Mouse (Mus musculus) frontal cortex, postnatal 14 days (tissue): ENCODE measurements at regions not wholly inside any gene's neighbourhood (a gene's known extent, or its start where the extent isn't known, plus 50 kb on each side); places are given as distances from the start of the nearest gene placed in this dataset.

Source experiments
- DNase-seq, 2 experiments: peaks; one replicate each; pipeline ENCODE4 v3.0.0; 2022; ENCODE audit warnings: low spot score in 2 of 2

DNA sequence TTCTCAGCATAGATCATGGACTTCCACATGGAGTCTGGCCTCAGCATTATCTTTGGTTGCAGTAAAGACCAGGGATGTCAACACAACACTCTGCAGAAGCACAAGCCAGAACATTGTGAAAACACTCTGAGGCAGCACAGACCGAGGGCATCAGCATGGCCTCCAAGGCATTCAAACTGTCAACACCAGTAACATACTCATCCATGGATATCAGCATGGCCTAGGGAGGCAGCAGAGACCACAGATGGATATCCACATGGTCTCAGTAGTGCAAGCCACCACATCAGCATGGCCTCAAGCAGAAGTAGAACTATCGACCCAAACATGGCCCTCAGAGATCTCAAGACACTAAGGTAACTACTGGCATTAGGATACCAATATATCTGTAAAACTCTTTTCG is 935.8 kb downstream of the Slitrk1 start:
- DNase-seq, result no peak

DNA sequence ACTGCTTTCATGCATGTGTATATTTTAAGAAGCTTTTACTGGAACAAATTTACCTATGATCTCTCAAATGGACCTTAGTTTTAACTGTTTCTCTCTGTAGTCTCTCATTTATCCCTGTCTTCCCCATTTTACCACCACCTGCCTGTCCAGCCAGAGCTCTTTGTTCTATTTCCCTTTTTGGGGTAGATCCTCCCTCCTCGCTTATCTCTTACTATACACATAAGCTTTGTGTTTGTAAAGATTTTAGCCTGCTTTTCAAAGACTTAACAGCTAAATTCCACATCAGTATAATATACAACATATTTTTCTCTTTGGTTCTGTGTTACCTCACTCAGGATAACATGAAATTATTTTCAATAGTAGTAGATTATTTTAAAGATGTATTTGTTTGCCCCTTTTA is 961.9 kb downstream of the Slitrk1 start:
- no peak for DNase-seq

GRCm38 (mm10) chr14:107903717-107904116 is 1010.2 kb downstream of the Slitrk1 start:
- no peak for DNase-seq

DNA sequence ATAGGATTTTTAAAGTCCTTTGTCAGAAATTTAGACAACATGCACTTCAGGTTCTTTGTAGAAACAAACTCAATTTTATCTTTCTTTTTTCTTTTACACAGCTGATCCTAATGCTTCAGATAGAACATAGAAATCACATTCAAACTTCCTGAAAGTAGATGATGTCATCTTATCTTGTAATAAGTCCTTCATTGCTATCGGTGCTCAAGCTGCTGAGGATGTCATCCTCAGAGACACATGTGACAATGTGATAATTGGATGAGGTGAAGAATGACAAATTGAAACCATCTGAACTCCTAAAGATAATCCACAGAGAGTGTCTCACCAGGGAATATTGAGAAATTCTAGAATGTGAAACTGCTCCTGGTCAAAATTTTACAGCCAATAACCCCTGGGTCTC is 1012.1 kb downstream of the Slitrk1 start:
- DNase-seq, result no peak

DNA sequence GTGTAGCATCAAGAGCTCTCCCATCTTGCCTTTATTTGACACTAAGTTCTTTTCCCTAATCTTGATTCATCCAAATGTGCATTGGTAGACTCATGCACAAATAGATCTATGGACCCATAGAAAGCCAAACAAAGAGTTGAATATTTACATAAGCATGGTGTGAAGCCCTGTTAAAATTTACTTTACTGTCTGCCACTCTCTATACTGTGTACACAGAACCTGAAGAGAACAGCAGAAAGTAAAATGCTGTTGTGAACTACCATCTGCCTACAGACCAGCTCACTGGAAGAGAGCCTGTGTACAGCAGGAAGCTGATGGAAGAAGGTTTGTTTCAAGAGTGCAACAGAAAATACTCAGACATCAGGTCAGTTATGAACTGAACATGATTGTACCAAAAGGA is 1053.1 kb downstream of the Slitrk1 start:
- no peak for DNase-seq

DNA sequence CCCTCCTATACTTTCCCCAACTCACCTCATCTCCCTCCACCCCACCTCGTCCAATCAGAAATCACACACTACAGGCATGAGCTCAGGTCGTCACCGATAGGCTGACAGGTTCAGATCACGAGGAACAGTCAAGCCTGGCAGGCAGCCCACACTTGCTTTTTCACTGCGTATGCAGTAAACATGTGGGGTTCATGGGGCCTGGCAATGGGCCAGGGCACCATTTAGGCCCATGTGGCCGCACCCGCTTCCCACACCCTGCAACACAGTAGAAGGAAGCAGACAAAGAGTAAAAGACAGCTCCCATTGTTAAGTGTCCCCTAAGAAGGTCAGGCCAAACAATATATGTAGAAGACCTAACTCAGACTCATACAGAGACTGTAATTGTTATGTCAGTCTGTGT is 1064.3 kb downstream of the Slitrk1 start:
- no peak for DNase-seq

DNA sequence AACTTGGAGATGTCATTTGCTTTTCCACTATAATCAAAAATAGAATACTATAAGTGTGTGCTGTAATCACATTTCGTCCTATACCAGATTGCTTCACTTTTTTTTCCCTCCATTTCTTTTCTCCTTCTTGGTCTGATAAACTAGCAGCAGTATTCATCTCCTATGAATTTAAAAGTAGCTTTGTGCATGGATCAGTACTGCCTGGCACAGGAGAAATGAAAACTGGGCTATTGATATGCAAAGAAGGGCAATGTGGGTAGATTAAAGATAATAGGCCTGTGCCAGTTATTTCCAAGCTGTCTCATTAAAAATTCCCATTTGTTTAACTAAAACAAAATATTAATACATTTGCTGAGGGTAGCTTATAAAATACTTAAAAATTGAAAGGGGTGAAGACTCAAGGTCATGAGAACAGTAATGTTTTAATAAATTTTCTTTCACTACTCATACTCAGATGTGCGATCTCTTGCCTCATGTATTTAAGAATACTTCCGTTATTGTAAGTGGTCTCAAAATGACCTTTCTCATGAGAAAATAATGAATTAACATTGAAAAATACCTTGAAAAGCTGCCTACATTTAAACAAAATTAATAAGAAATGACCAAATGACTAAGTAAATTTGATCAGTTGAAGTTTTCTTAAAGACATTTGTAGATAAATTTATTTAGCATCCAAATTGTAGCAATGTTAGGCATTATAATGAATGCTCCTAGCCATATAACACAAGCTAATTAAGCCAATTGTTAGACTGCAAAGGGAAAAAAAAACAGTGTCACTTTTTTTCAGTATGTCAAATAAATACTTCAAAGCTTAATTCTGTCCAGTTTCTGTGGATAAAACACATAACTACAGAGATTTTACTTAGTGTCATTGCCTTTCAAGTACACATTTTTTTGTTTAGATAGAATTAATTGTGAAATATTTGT is 1068.4 kb downstream of the Slitrk1 start:
- DNase-seq, result no peak

GRCm38 (mm10) chr14:107844533-107844932 is 1069.4 kb downstream of the Slitrk1 start:
- no peak for DNase-seq

DNA sequence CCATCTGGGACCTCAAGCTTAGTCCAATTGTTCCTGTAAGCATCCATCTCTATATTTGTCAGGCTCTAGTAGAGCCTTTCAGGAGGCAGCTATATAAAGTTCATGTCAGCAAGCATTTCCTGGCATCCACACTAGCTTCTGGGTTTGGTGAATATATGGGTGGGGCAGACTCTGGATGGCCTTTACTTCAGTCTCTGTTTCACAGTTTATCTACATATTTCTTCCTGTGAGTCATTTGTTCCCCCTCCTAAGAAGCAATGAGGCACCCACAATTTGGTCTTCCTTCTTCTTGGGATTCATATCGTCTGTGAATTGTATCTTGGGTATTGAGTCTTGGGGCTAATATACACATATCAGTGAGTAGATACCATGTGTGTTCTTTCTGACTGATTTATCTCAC is 1081.0 kb downstream of the Slitrk1 start:
- DNase-seq, result no peak

DNA sequence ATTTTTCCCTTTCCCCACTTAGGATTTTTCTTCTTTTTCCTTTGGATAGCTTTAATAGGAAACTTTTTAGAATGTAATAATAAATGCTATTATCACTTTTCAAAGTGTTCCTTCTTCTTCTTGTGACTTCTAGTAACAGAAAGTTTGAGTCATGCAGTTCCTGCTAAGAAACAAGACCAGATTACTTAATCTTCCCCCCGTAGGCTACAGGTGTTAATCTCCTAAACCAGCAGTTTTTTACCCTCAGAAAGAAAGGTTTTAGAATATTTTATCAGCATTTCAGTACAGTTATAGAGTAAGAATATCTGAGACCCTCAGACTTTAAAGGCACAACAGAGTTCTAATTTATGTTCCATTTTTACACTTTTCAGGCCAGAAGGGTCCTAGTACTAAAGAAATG is 1128.7 kb downstream of the Slitrk1 start:
- DNase-seq, result no peak
